In genomic region chr17:28280831-28281377, GRCm38 (mm10) we compare ENCODE assay signal across 12 mouse cellular contexts. TPM values are rescaled to one million over a fixed set of nuclear protein-coding genes. Genes with fewer than 3 reads are reported as not detected.
DNase-seq lines count a peak whose midpoint lies in the region; ATAC-seq and TF ChIP-seq lines count a peak whose summit lies in the region.
"Had no signal": no experiment of that assay in that cellular context is flagged by ENCODE, and none has a peak within 500 bp of the region (broad histone marks: within the 10 kb centered on the region; RNA-seq: fewer than 3 reads in every experiment).

No protein-coding gene starts in this region.

- 53% methylated on average over 5 of the region's 5 CpGs for WGBS in hindbrain, embryonic 12.5 days
- 42% methylated on average over 5 of the region's 5 CpGs for WGBS in hindbrain, postnatal 0 days
- WGBS in neural tube, embryonic 13.5 days = 32% methylated on average over 5 of the region's 5 CpGs
- 17% methylated on average over 5 of the region's 5 CpGs for WGBS in neural tube, embryonic 15.5 days
- WGBS in limb, embryonic 15.5 days = 28% methylated on average over 5 of the region's 5 CpGs

- ATAC-seq in hindbrain, embryonic 12.5 days (ENCODE audit: low FRiP score) = 0 out of 2 replicates have a peak, but pooled peaks have one; percentile 35
- no peak for ATAC-seq in hindbrain, postnatal 0 days
- no peak for ATAC-seq in neural tube, embryonic 13.5 days (ENCODE audit: low read depth)
- no peak for ATAC-seq in neural tube, embryonic 15.5 days (ENCODE audit: low FRiP score)
- no peak for ATAC-seq in limb, embryonic 15.5 days (ENCODE audit: insufficient number of reproducible peaks, low FRiP score, low TSS enrichment, low read depth)
- no peak for ATAC-seq in cerebellum, adult (ENCODE audit: insufficient number of reproducible peaks, low FRiP score, low TSS enrichment)

- no peaks in the 10 kb centered on the region for H3K27me3 ChIP-seq in hindbrain, embryonic 12.5 days
- no peaks in the 10 kb centered on the region for H3K27me3 ChIP-seq in hindbrain, postnatal 0 days (ENCODE audit: insufficient read depth, low read length)
- no peaks in the 10 kb centered on the region for H3K27me3 ChIP-seq in neural tube, embryonic 13.5 days
- H3K27me3 ChIP-seq in neural tube, embryonic 15.5 days (replicated peaks) = no peaks in the 10 kb centered on the region
- no peaks in the 10 kb centered on the region for H3K27me3 ChIP-seq in limb, embryonic 15.5 days

- no peak overlapping the region for H3K9ac ChIP-seq in hindbrain, embryonic 12.5 days
- H3K9ac ChIP-seq in hindbrain, postnatal 0 days (replicated peaks; ENCODE audit: low read length) = no peak overlapping the region
- 0 out of 2 replicates have a peak overlapping the region, but pooled peaks have one; percentile 22 for H3K9ac ChIP-seq in neural tube, embryonic 13.5 days
- no peak overlapping the region for H3K9ac ChIP-seq in neural tube, embryonic 15.5 days (replicated peaks)
- H3K9ac ChIP-seq in limb, embryonic 15.5 days = no peak overlapping the region
- H3K9ac ChIP-seq: liver, embryonic 14.5 days had no signal

- no peak overlapping the region for H3K4me2 ChIP-seq in hindbrain, embryonic 12.5 days (replicated peaks)
- no peak overlapping the region for H3K4me2 ChIP-seq in hindbrain, postnatal 0 days (ENCODE audit: low read depth, low read length)
- no peak overlapping the region for H3K4me2 ChIP-seq in neural tube, embryonic 13.5 days
- H3K4me2 ChIP-seq in neural tube, embryonic 15.5 days = no peak overlapping the region
- no peak overlapping the region for H3K4me2 ChIP-seq in limb, embryonic 15.5 days
- H3K4me2 ChIP-seq: heart, embryonic 11.5 days had no signal

- DNase-seq in hindbrain, postnatal 0 days (ENCODE audit: low spot score) = no peak
- no peak for DNase-seq in spleen, postnatal 14 days (ENCODE audit: low spot score in 2 of 2)
- DNase-seq: cerebellum, postnatal 10 days; thymus, postnatal 4 days had no signal

- no peaks in the 10 kb centered on the region for H3K9me3 ChIP-seq in hindbrain, embryonic 12.5 days (replicated peaks)
- no peaks in the 10 kb centered on the region for H3K9me3 ChIP-seq in hindbrain, postnatal 0 days (ENCODE audit: low read length)
- no peaks in the 10 kb centered on the region for H3K9me3 ChIP-seq in neural tube, embryonic 13.5 days
- H3K9me3 ChIP-seq in neural tube, embryonic 15.5 days (replicated peaks) = no peaks in the 10 kb centered on the region
- no peaks in the 10 kb centered on the region for H3K9me3 ChIP-seq in limb, embryonic 15.5 days

- no peak overlapping the region for H3K4me3 ChIP-seq in hindbrain, embryonic 12.5 days
- H3K4me3 ChIP-seq in hindbrain, postnatal 0 days (ENCODE audit: low read length) = no peak overlapping the region
- H3K4me3 ChIP-seq in neural tube, embryonic 13.5 days = no peak overlapping the region
- H3K4me3 ChIP-seq in neural tube, embryonic 15.5 days (replicated peaks) = no peak overlapping the region
- no peak overlapping the region for H3K4me3 ChIP-seq in limb, embryonic 15.5 days
- H3K4me3 ChIP-seq: erythroblast, embryonic 14.5 days had no signal

- H3K4me1 ChIP-seq in hindbrain, embryonic 12.5 days = peaks cover 50% of the 10 kb centered on the region
- peaks cover 18% of the 10 kb centered on the region for H3K4me1 ChIP-seq in hindbrain, postnatal 0 days (ENCODE audit: insufficient read depth, low read length)
- H3K4me1 ChIP-seq in neural tube, embryonic 13.5 days (replicated peaks) = peaks cover 58% of the 10 kb centered on the region
- peaks cover 49% of the 10 kb centered on the region for H3K4me1 ChIP-seq in neural tube, embryonic 15.5 days
- H3K4me1 ChIP-seq in limb, embryonic 15.5 days = peaks cover 61% of the 10 kb centered on the region

- no peaks in the 10 kb centered on the region for H3K36me3 ChIP-seq in hindbrain, embryonic 12.5 days
- H3K36me3 ChIP-seq in hindbrain, postnatal 0 days (ENCODE audit: insufficient read depth, low read length) = no peaks in the 10 kb centered on the region
- H3K36me3 ChIP-seq in neural tube, embryonic 13.5 days = no peaks in the 10 kb centered on the region
- no peaks in the 10 kb centered on the region for H3K36me3 ChIP-seq in neural tube, embryonic 15.5 days
- H3K36me3 ChIP-seq in limb, embryonic 15.5 days = no peaks in the 10 kb centered on the region

- TF ChIP-seq CTCF in hindbrain, postnatal 0 days (IDR thresholded peaks at IDR 0.05; ENCODE audit: low read depth) = no peak

- no peak overlapping the region for H3K27ac ChIP-seq in hindbrain, embryonic 12.5 days
- no peak overlapping the region for H3K27ac ChIP-seq in hindbrain, postnatal 0 days
- H3K27ac ChIP-seq in neural tube, embryonic 13.5 days (replicated peaks) = peak overlapping the region; percentile 28; the same call in 1 of the 2 replicates
- H3K27ac ChIP-seq in neural tube, embryonic 15.5 days (replicated peaks) = no peak overlapping the region
- 0 out of 2 replicates have a peak overlapping the region, but pooled peaks have one; percentile 22 for H3K27ac ChIP-seq in limb, embryonic 15.5 days
- H3K27ac ChIP-seq: liver, embryonic 14.5 days had no signal

RNA-seq across cellular contexts. Expression of gene Fance, which starts 32.4 kb away (rescaled TPM):
- polyA plus RNA-seq in hindbrain, embryonic 12.5 days (2016; fragmentation: Nextera tagmentation; extraction: Ambion mirVana) = 24.7 and 28.3 TPM in 2 replicates
- total RNA-seq in hindbrain, postnatal 0 days (2014; rRNA removed) = 38.7 and 46.5 TPM in 2 replicates
- polyA plus RNA-seq in hindbrain, postnatal 0 days (2015; fragmentation: Nextera tagmentation; extraction: Ambion mirVana) = 23.6 and 27.2 TPM in 2 replicates
- polyA plus RNA-seq in neural tube, embryonic 13.5 days (2015; fragmentation: Nextera tagmentation; extraction: Ambion mirVana) = 23.2 and 23.3 TPM in 2 replicates
- polyA plus RNA-seq in neural tube, embryonic 15.5 days (2015; fragmentation: Nextera tagmentation; extraction: Ambion mirVana) = 26.3 and 30.3 TPM in 2 replicates
- 30.6 and 33.9 TPM in 2 replicates for polyA plus RNA-seq in limb, embryonic 15.5 days (2015; fragmentation: Nextera tagmentation; extraction: Ambion mirVana)

RNA-seq across cellular contexts. Expression of gene Rpl10a, which starts 47.4 kb away (rescaled TPM):
- 287 and 354 TPM in 2 replicates for polyA plus RNA-seq in hindbrain, embryonic 12.5 days (2016; fragmentation: Nextera tagmentation; extraction: Ambion mirVana)
- total RNA-seq in hindbrain, postnatal 0 days (2014; rRNA removed) = 699 and 1,071 TPM in 2 replicates
- 337 and 355 TPM in 2 replicates for polyA plus RNA-seq in hindbrain, postnatal 0 days (2015; fragmentation: Nextera tagmentation; extraction: Ambion mirVana)
- polyA plus RNA-seq in neural tube, embryonic 13.5 days (2015; fragmentation: Nextera tagmentation; extraction: Ambion mirVana) = 381 and 408 TPM in 2 replicates
- polyA plus RNA-seq in neural tube, embryonic 15.5 days (2015; fragmentation: Nextera tagmentation; extraction: Ambion mirVana) = 329 and 387 TPM in 2 replicates
- polyA plus RNA-seq in limb, embryonic 15.5 days (2015; fragmentation: Nextera tagmentation; extraction: Ambion mirVana) = 509 and 665 TPM in 2 replicates

RNA-seq across cellular contexts. Expression of gene Ppard, which starts 48.4 kb away (rescaled TPM):
- 1.7 and 2.4 TPM in 2 replicates for polyA plus RNA-seq in hindbrain, embryonic 12.5 days (2016; fragmentation: Nextera tagmentation; extraction: Ambion mirVana)
- total RNA-seq in hindbrain, postnatal 0 days (2014; rRNA removed) = 16.4 and 16.6 TPM in 2 replicates
- 1.4 and 1.7 TPM in 2 replicates for polyA plus RNA-seq in hindbrain, postnatal 0 days (2015; fragmentation: Nextera tagmentation; extraction: Ambion mirVana)
- 1.4 and 2.6 TPM in 2 replicates for polyA plus RNA-seq in neural tube, embryonic 13.5 days (2015; fragmentation: Nextera tagmentation; extraction: Ambion mirVana)
- 1.3 and 1.7 TPM in 2 replicates for polyA plus RNA-seq in neural tube, embryonic 15.5 days (2015; fragmentation: Nextera tagmentation; extraction: Ambion mirVana)
- 3.4 and 3.6 TPM in 2 replicates for polyA plus RNA-seq in limb, embryonic 15.5 days (2015; fragmentation: Nextera tagmentation; extraction: Ambion mirVana)

Comparison
In these comparisons a context has a peak if more than half of its experiments do, and no peak if none do; other contexts are left out.
1. H3K27ac ChIP-seq: peak in neural tube, embryonic 13.5 days (single experiment) and limb, embryonic 15.5 days (single experiment); none in hindbrain, embryonic 12.5 days (single experiment), hindbrain, postnatal 0 days (single experiment) and neural tube, embryonic 15.5 days (single experiment).